Mouse (Mus musculus): ENCODE data around the gene Tmed6.
A peak's percentile ranks its signal among the peaks of the same experiment; 100 is the strongest.
"Not testable (repeated sequence)": the region's sequence is repeated elsewhere in the genome, so short reads cannot be mapped to it uniquely, and the experiment has no call there.

The Tmed6 gene

GRCm38 (mm10) chr8:107074128-107074527 is 8.7 kb upstream of the Tmed6 start:
- no peak for DNase-seq (ENCODE audit: low spot score)

GRCm38 (mm10) chr8:107073706-107074105 is 8.3 kb upstream of the Tmed6 start:
- no peak for DNase-seq (ENCODE audit: low spot score)

GRCm38 (mm10) chr8:107062613-107063012 is 2.8 kb downstream of the Tmed6 start:
- no peak for DNase-seq (ENCODE audit: low spot score)

- DNase-seq (ENCODE audit: low spot score) = no peak
Measured at GRCm38 (mm10) chr8:107056973-107057369, 8.5 kb downstream of the Tmed6 start.

GRCm38 (mm10) chr8:107056076-107056972 is 9.1 kb downstream of the Tmed6 start, which contains the start of the genes Cog8 and Nip7:
Gene Cog8 (minus strand): TSS chr8:107056689.
Gene Nip7 (plus strand): TSS chr8:107056877.
- DNase-seq (ENCODE audit: low spot score) = peak; percentile 94

- DNase-seq (ENCODE audit: low spot score) = no peak
Measured at GRCm38 (mm10) chr8:107052046-107052445, 13.4 kb downstream of the Tmed6 start.

GRCm38 (mm10) chr8:107049480-107049879 is 16.0 kb downstream of the Tmed6 start:
- no peak for DNase-seq (ENCODE audit: low spot score)

- peak; percentile 66 for DNase-seq (ENCODE audit: low spot score)
Measured at GRCm38 (mm10) chr8:107048061-107048941, 17.1 kb downstream of the Tmed6 start, which contains the start of gene Pdf. Gene Pdf (minus strand): TSS chr8:107048614.

GRCm38 (mm10) chr8:107046976-107047375 is 18.5 kb downstream of the Tmed6 start:
- DNase-seq (ENCODE audit: low spot score) = no peak

- no peak for DNase-seq (ENCODE audit: low spot score)
Measured at GRCm38 (mm10) chr8:107045478-107045877, 20.0 kb downstream of the Tmed6 start.

- no peak for DNase-seq (ENCODE audit: low spot score)
Measured at GRCm38 (mm10) chr8:107040632-107041031, 24.8 kb downstream of the Tmed6 start.

GRCm38 (mm10) chr8:107036626-107037025 is 28.8 kb downstream of the Tmed6 start:
- DNase-seq (ENCODE audit: low spot score) = peak; percentile 57

- DNase-seq (ENCODE audit: low spot score) = no peak
Measured at GRCm38 (mm10) chr8:107035641-107036040, 29.8 kb downstream of the Tmed6 start.

GRCm38 (mm10) chr8:107033609-107034008 is 31.8 kb downstream of the Tmed6 start:
- not testable (repeated sequence) for DNase-seq (ENCODE audit: low spot score)

GRCm38 (mm10) chr8:107031577-107032090 is 33.8 kb downstream of the Tmed6 start:
- DNase-seq (ENCODE audit: low spot score) = no peak

GRCm38 (mm10) chr8:107030650-107031576 is 34.5 kb downstream of the Tmed6 start, which contains the start of gene Vps4a:
Gene Vps4a (plus strand): TSS chr8:107031222.
- DNase-seq (ENCODE audit: low spot score) = peak; percentile 92

GRCm38 (mm10) chr8:107030058-107030457 is 35.4 kb downstream of the Tmed6 start:
- no peak for DNase-seq (ENCODE audit: low spot score)

GRCm38 (mm10) chr8:107029310-107029709 is 36.1 kb downstream of the Tmed6 start:
- no peak for DNase-seq (ENCODE audit: low spot score)

GRCm38 (mm10) chr8:107023479-107023878 is 42.0 kb downstream of the Tmed6 start:
- peak; percentile 17 for DNase-seq (ENCODE audit: low spot score)

GRCm38 (mm10) chr8:107014915-107015314 is 50.5 kb downstream of the Tmed6 start:
- DNase-seq (ENCODE audit: low spot score) = no peak

- no peak for DNase-seq (ENCODE audit: low spot score)
Measured at GRCm38 (mm10) chr8:107012666-107013065, 52.8 kb downstream of the Tmed6 start.

All from ovary, adult 18-20 months (tissue).